Mouse (Mus musculus) splenic B cell, adult 2 months (primary cell): ENCODE data around the gene Spint4.
A peak's percentile ranks its signal among the peaks of the same experiment; 100 is the strongest.
"Not testable (repeated sequence)": the region's sequence is repeated elsewhere in the genome, so short reads cannot be mapped to it uniquely, and the experiment has no call there.

Experiments used
- DNase-seq: peaks from one replicate; pipeline ENCODE4 v3.0.0-alpha.2; 2011; ENCODE audit warnings: low read depth, low spot score
- H3K27me3 ChIP-seq: 2 replicates; pipeline ENCODE4 v1.6.1; 2012; ENCODE audit warnings: mild to moderate bottlenecking, low read length, moderate library complexity, mixed read lengths; ENCODE audit not compliant: control insufficient read depth, poor library complexity, insufficient read depth, severe bottlenecking
- H3K36me3 ChIP-seq: 2 replicates; pipeline ENCODE4 v1.6.1; 2012; ENCODE audit warnings: mild to moderate bottlenecking, low read length, moderate library complexity, mixed read lengths; ENCODE audit not compliant: control insufficient read depth, poor library complexity, insufficient read depth, severe bottlenecking

Spint4 gene

GRCm38 (mm10) chr2:164705328-164705727 lies 7.0 kb downstream of the Spint4 start:
- Histone ChIP-seq H3K36me3 (no peaks in the 10 kb centered on the region), H3K27me3 (no peaks in the 10 kb centered on the region)
- DNase-seq = no peak

GRCm38 (mm10) chr2:164705991-164706390 lies 7.7 kb downstream of the Spint4 start:
- no peaks in the 10 kb centered on the region for H3K36me3 ChIP-seq
- DNase-seq = no peak
- no peaks in the 10 kb centered on the region for H3K27me3 ChIP-seq

- H3K36me3 ChIP-seq = no peaks in the 10 kb centered on the region
- DNase-seq = no peak
Observed at GRCm38 (mm10) chr2:164715005-164715404, 16.7 kb downstream of the Spint4 start, which contains the start of gene Spint5. Gene Spint5 (plus strand): TSS chr2:164715305.

GRCm38 (mm10) chr2:164716194-164716786 lies 18.0 kb downstream of the Spint4 start:
- not testable (repeated sequence) for H3K27me3 ChIP-seq, H3K36me3 ChIP-seq, DNase-seq

More at GRCm38 (mm10) chr2:164715005-164715404, 16.7 kb downstream of the Spint4 start, which contains the start of gene Spint5:
- H3K27me3 ChIP-seq = no peaks in the 10 kb centered on the region

- no peaks in the 10 kb centered on the region for H3K36me3 ChIP-seq
- DNase-seq = no peak
- H3K27me3 ChIP-seq = no peaks in the 10 kb centered on the region
Observed at GRCm38 (mm10) chr2:164723276-164723675, 25.0 kb downstream of the Spint4 start.

GRCm38 (mm10) chr2:164725895-164726619 lies 27.8 kb downstream of the Spint4 start:
- Histone ChIP-seq H3K36me3 (no peaks in the 10 kb centered on the region), H3K27me3 (no peaks in the 10 kb centered on the region)
- DNase-seq = peak; percentile 77

GRCm38 (mm10) chr2:164731719-164732118 lies 33.4 kb downstream of the Spint4 start:
- H3K27me3 ChIP-seq = no peaks in the 10 kb centered on the region
- DNase-seq = no peak
- H3K36me3 ChIP-seq = no peaks in the 10 kb centered on the region

GRCm38 (mm10) chr2:164733259-164733658 lies 35.0 kb downstream of the Spint4 start:
- no peak for DNase-seq
- H3K36me3 ChIP-seq = no peaks in the 10 kb centered on the region
- no peaks in the 10 kb centered on the region for H3K27me3 ChIP-seq

- DNase-seq = no peak
- H3K27me3 ChIP-seq = no peaks in the 10 kb centered on the region
- no peaks in the 10 kb centered on the region for H3K36me3 ChIP-seq
Observed at GRCm38 (mm10) chr2:164734839-164735238, 36.5 kb downstream of the Spint4 start.

- no peaks in the 10 kb centered on the region for H3K27me3 ChIP-seq
- H3K36me3 ChIP-seq = no peaks in the 10 kb centered on the region
- DNase-seq = no peak
Observed at GRCm38 (mm10) chr2:164735446-164735845, 37.1 kb downstream of the Spint4 start.

GRCm38 (mm10) chr2:164737377-164738090 lies 39.2 kb downstream of the Spint4 start:
- Histone ChIP-seq H3K27me3 (no peaks in the 10 kb centered on the region), H3K36me3 (no peaks in the 10 kb centered on the region)
- no peak for DNase-seq

GRCm38 (mm10) chr2:164739876-164740275 lies 41.6 kb downstream of the Spint4 start:
- DNase-seq = no peak
- H3K36me3 ChIP-seq = no peaks in the 10 kb centered on the region
- H3K27me3 ChIP-seq = no peaks in the 10 kb centered on the region

GRCm38 (mm10) chr2:164744987-164745386 lies 46.7 kb downstream of the Spint4 start:
- DNase-seq = no peak
- Histone ChIP-seq H3K36me3 (peaks cover 3% of the 10 kb centered on the region; the same call in 1 of the 2 replicates), H3K27me3 (no peaks in the 10 kb centered on the region)

GRCm38 (mm10) chr2:164745843-164746479 lies 47.7 kb downstream of the Spint4 start, which contains the start of the genes Wfdc3 and Dnttip1:
Gene Wfdc3 (minus strand): TSS chr2:164745931.
Gene Dnttip1 (plus strand): TSS chr2:164745983.
- no peaks in the 10 kb centered on the region for H3K27me3 ChIP-seq
- DNase-seq = peak; percentile 97

More at GRCm38 (mm10) chr2:164745843-164746479, 47.7 kb downstream of the Spint4 start, which contains the start of the genes Wfdc3 and Dnttip1:
- peaks cover 5% of the 10 kb centered on the region; the same call in 1 of the 2 replicates for H3K36me3 ChIP-seq
